Mouse (Mus musculus) neural tube, postnatal 0 days (tissue): ENCODE data around the gene Vmn1r5. TPM values are rescaled to one million over a fixed set of nuclear protein-coding genes. Genes with fewer than 3 reads are reported as not detected.

Experiments
- polyA plus RNA-seq: library from polyadenylated mRNA; unstranded; fragments of >200 nt; fragmentation: Nextera tagmentation; extraction: Ambion mirVana; gene quantifications from 2 replicates; pipeline ENCODE4 v1.2.1, GENCODE M21; 2015

Vmn1r5 gene
- polyA plus RNA-seq = not detected in 2 replicates

GRCm38 (mm10) chr6:56969973-56970372 is at the start of gene Vmn1r5:
TSS of gene Vmn1r5 (plus strand) at chr6:56970273.

DNA sequence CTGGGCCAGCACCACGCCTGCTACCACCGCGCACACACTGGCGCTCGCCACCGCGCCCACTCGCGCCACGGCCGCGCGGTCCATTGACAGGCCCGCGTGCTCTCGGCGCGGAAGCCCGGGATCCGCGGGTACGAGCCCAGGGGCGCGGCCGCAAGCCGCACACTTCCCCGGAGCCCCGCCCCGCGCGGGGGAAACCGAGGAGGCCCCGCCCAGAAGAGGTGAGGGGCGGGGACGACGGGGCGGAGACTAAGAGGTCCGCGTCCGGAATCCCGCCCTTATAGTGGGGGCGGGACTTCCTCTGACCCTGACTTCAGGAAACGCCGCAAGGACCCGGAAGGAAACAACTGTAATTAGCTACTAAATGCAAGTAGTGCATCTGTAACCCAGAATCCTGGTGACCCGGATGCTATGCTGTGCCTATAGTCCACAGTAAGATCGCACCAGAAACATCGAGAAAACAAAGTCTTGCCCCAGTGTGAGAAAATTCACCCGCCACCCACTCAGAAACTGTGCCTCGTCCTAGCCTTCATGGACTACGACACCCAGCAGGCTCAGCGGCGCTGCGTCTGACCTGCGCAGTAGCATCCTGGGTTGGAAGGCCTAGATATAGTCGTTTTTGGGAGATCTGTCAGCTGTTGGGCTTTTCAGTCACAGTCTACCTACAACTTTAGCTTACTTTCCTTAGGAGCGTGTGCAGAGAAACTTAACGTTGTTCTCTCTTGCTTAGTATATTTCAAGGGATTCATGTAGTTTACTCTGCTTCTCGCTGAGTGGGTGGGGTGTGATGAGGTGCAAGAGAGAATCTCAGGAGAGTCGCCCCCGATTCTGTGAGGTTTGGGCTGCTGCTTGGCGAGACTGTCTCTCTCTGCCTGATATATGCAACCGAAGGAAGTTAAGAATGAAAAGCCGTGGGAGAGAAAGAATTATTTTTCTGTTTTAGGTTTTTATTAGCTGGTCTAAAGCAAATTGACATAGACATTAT is 46.1 kb upstream of the Vmn1r5 start, which contains the start of the genes Nt5c3 and Vmn1r4:
Gene Nt5c3 (minus strand): TSS at position 207 of the 982 bp plus-strand sequence.
Gene Vmn1r4 (plus strand): TSS at position 290 of the 982 bp plus-strand sequence.

DNA sequence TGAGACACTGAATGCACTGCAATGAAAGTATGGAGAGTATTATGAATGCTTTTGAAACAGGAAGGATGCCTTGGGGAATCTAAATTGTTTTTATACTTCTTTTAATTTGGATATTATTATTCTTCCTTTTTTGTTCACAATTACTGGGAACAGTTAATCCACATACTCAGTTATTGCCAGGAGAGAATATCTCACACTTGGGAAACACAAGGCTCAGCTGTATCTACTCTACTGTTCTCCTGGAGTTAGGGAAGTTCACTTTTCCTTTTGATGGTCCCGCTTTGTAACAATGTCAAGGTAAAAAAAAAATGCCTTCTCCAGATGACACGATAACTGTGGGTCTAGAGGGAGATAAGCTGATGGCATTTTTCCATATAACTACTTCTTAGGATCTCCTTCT is 26.9 kb downstream of the Vmn1r5 start, which contains the start of gene Vmn1r6:
Gene Vmn1r6 (plus strand): TSS at position 301 of the 400 bp plus-strand sequence.

GRCm38 (mm10) chr6:57025224-57025623 is 55.2 kb downstream of the Vmn1r5 start, which contains the start of gene Vmn1r7:
TSS of gene Vmn1r7 (minus strand) at chr6:57025324.

DNA sequence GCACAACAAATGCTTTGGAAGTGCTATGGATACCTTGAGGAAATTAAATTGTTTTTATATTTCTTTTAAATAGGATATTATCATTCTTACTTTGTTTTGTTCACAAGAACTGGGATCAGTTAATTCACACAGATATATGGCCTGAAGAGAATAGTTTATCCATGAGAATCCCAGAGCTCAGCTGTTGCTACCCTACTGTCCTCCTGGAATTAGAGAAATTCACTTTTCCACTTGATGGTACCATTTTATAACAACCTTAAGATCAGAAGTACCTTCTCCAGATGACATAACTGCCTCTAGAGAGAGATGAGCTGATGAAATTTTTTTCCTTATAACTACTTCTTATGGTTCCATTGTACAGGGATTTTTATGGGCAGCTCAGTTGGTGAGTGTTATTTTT is 61.9 kb downstream of the Vmn1r5 start, which contains the start of gene Vmn1r8:
Gene Vmn1r8 (plus strand): TSS at position 301 of the 400 bp plus-strand sequence.

Other genes with a start within 250 kb of the Vmn1r5 start
- 18.2 and 20.2 TPM in 2 replicates for gene Kbtbd2, start 172.5 kb upstream of the Vmn1r5 start, polyA plus RNA-seq
- 44.7 and 46.4 TPM in 2 replicates for gene Fkbp9, start 138.2 kb upstream of the Vmn1r5 start, polyA plus RNA-seq
- 136 and 147 TPM in 2 replicates for gene Nt5c3, start 46.3 kb upstream of the Vmn1r5 start, polyA plus RNA-seq
- gene Vmn1r4, start 46.3 kb upstream of the Vmn1r5 start, polyA plus RNA-seq = 0.43 and 0.45 TPM in 2 replicates
- gene Vmn1r6, start 27.0 kb downstream of the Vmn1r5 start, polyA plus RNA-seq = not detected in 2 replicates
- not detected in 2 replicates for gene Vmn1r7, start 55.1 kb downstream of the Vmn1r5 start, polyA plus RNA-seq
- gene Vmn1r8, start 62.0 kb downstream of the Vmn1r5 start, polyA plus RNA-seq = not detected in 2 replicates
- gene Vmn1r9, start 96.5 kb downstream of the Vmn1r5 start, polyA plus RNA-seq = not detected in 2 replicates
- not detected in 2 replicates for gene Vmn1r10, start 139.2 kb downstream of the Vmn1r5 start, polyA plus RNA-seq
- not detected in 2 replicates for gene Vmn1r11, start 163.2 kb downstream of the Vmn1r5 start, polyA plus RNA-seq
- not detected in 2 replicates for gene Vmn1r12, start 186.6 kb downstream of the Vmn1r5 start, polyA plus RNA-seq
- not detected in 2 replicates for gene Vmn1r13, start 233.0 kb downstream of the Vmn1r5 start, polyA plus RNA-seq